In genomic region chr1:138618012-138618354, GRCm38 (mm10) we compare ENCODE assay signal across 8 mouse cellular contexts. TPM values are rescaled to one million over a fixed set of nuclear protein-coding genes. Genes with fewer than 3 reads are reported as not detected.
DNase-seq lines count a peak whose midpoint lies in the region; ATAC-seq lines count a peak whose summit lies in the region.

No protein-coding gene starts in this region.

- peak overlapping the region; percentile 63 for H3K4me2 ChIP-seq in hindbrain, embryonic 14.5 days (replicated peaks)

- WGBS in hindbrain, embryonic 14.5 days, result 2% methylated on average over 11 of the region's 11 CpGs

- no peaks in the 10 kb centered on the region for H3K36me3 ChIP-seq in hindbrain, embryonic 14.5 days (replicated peaks; ENCODE audit: control insufficient read depth, insufficient read depth)

- ATAC-seq in hindbrain, embryonic 14.5 days (ENCODE audit: low FRiP score), result peak; percentile 83

- H3K4me1 ChIP-seq in hindbrain, embryonic 14.5 days (replicated peaks; ENCODE audit: control insufficient read depth, insufficient read depth, low read length), result peaks cover 7% of the 10 kb centered on the region; the same call in 1 of the 2 replicates

- H3K9me3 ChIP-seq in hindbrain, embryonic 14.5 days (ENCODE audit: control insufficient read depth, low read length), result no peaks in the 10 kb centered on the region

- H3K4me3 ChIP-seq in hindbrain, embryonic 14.5 days (replicated peaks; ENCODE audit: low read length), result peak overlapping the region; percentile 74

- peak; percentile 77 for DNase-seq in T-cell, adult 2 months (ENCODE audit: low spot score)
- peak; percentile 82 to 89 for DNase-seq in cerebellum, postnatal 25 days
- DNase-seq in frontal cortex, postnatal 25 days (ENCODE audit: low spot score in 2 of 2), result peak; percentile 63 to 68
- DNase-seq in hindbrain, embryonic 14.5 days (ENCODE audit: low spot score), result peak; percentile 52
- peak; percentile 76 to 77 for DNase-seq in layer of hippocampus, postnatal 36 days
- DNase-seq in lung, postnatal 25 days (ENCODE audit: low spot score), result peak; percentile 93
- DNase-seq in retina, adult 2 months (ENCODE audit: low read depth, low spot score), result peak; percentile 54
- peak; percentile 85 for DNase-seq in thymus, postnatal 25 days

- no peak overlapping the region for H3K27ac ChIP-seq in hindbrain, embryonic 14.5 days

- H3K27me3 ChIP-seq in hindbrain, embryonic 14.5 days (ENCODE audit: control insufficient read depth, insufficient read depth, low read length), result no peaks in the 10 kb centered on the region

- peak overlapping the region; percentile 45; the same call in 1 of the 2 replicates for H3K9ac ChIP-seq in hindbrain, embryonic 14.5 days

RNA-seq across cellular contexts. Expression of gene Nek7, which starts 2.0 kb away (rescaled TPM):
- 12.4 and 14.9 TPM in 2 replicates for polyA plus RNA-seq in hindbrain, embryonic 14.5 days (2014; fragmentation: Nextera tagmentation; extraction: Ambion mirVana)
- 10 to 100 TPM; 34.4 to 35.6 TPM for total RNA-seq in layer of hippocampus, postnatal 36 days (2021)
